8 mouse cellular contexts compared by ENCODE assay signal in genomic region chr4:129584370-129584769, GRCm38 (mm10). TPM values are rescaled to one million over a fixed set of nuclear protein-coding genes. Genes with fewer than 3 reads are reported as not detected.
A peak's percentile ranks its signal among the peaks of the same experiment; 100 is the strongest.
DNase-seq lines count a peak whose midpoint lies in the region; ATAC-seq and TF ChIP-seq lines count a peak whose summit lies in the region.

No protein-coding gene starts in this region.

- peaks cover 28% of the 10 kb centered on the region for H3K4me1 ChIP-seq in kidney, embryonic 15.5 days
- H3K4me1 ChIP-seq in MEL (ENCODE audit: control insufficient read depth in 1 of 2, insufficient read depth in 2 of 2, low read length in 2 of 2): 0 out of 4 replicates have a peak, but pooled peaks cover 0 to 6% of the 10 kb centered on the region in 2 experiments
- peaks cover 8% of the 10 kb centered on the region for H3K4me1 ChIP-seq in hindbrain, embryonic 13.5 days (replicated peaks)
- H3K4me1 ChIP-seq in midbrain, embryonic 14.5 days (ENCODE audit: control insufficient read depth, insufficient read depth, low read length): peaks cover 7% of the 10 kb centered on the region; the same call in 1 of the 2 replicates

- no peak for TF ChIP-seq RAD21 in MEL (IDR thresholded peaks at IDR 0.05; ENCODE audit: low read depth, low read length)

- H3K79me2 ChIP-seq in MEL (ENCODE audit: control insufficient read depth, insufficient read depth, low read length, poor library complexity): no peaks in the 10 kb centered on the region; the same call in 1 of the 2 replicates

- H3K27ac ChIP-seq in kidney, embryonic 15.5 days: peak overlapping the region; percentile 79
- no peak overlapping the region for H3K27ac ChIP-seq in MEL (ENCODE audit: control insufficient read depth, low read depth, low read length)
- no peak overlapping the region for H3K27ac ChIP-seq in hindbrain, embryonic 13.5 days
- no peak overlapping the region for H3K27ac ChIP-seq in midbrain, embryonic 14.5 days (replicated peaks; ENCODE audit: low read depth, low read length)

- H3K9me3 ChIP-seq in kidney, embryonic 15.5 days (replicated peaks): no peaks in the 10 kb centered on the region
- H3K9me3 ChIP-seq in MEL (replicated peaks; ENCODE audit: insufficient read depth, low read length): no peaks in the 10 kb centered on the region
- H3K9me3 ChIP-seq in hindbrain, embryonic 13.5 days: no peaks in the 10 kb centered on the region
- H3K9me3 ChIP-seq in midbrain, embryonic 14.5 days (ENCODE audit: control insufficient read depth, low read length): no peaks in the 10 kb centered on the region

- peak overlapping the region; percentile 49 for H3K4me3 ChIP-seq in kidney, embryonic 15.5 days (replicated peaks)
- H3K4me3 ChIP-seq in MEL (ENCODE audit: control insufficient read depth in 1 of 2, insufficient read depth in 1 of 2, low read depth in 2 of 2, low read length in 2 of 2): 0 out of 4 replicates have a peak overlapping the region, but pooled peaks of 1 of the 2 experiments have one; percentile 64
- H3K4me3 ChIP-seq in hindbrain, embryonic 13.5 days: peak overlapping the region; percentile 33; the same call in 1 of the 2 replicates
- H3K4me3 ChIP-seq in midbrain, embryonic 14.5 days (replicated peaks; ENCODE audit: low read depth, low read length): no peak overlapping the region

- no peaks in the 10 kb centered on the region for H3K27me3 ChIP-seq in kidney, embryonic 15.5 days
- no peaks in the 10 kb centered on the region for H3K27me3 ChIP-seq in MEL (ENCODE audit: control insufficient read depth in 1 of 2, insufficient read depth in 2 of 2, low read length in 2 of 2)
- H3K27me3 ChIP-seq in hindbrain, embryonic 13.5 days: no peaks in the 10 kb centered on the region
- H3K27me3 ChIP-seq in midbrain, embryonic 14.5 days (ENCODE audit: control insufficient read depth, insufficient read depth, low read length): no peaks in the 10 kb centered on the region

- no peak for TF ChIP-seq POLR2A in MEL (IDR thresholded peaks at IDR 0.05; ENCODE audit: control insufficient read depth in 1 of 2, insufficient read depth in 1 of 2, low read depth in 1 of 2, low read length in 2 of 2, poor library complexity in 1 of 2)

- H3K4me2 ChIP-seq in kidney, embryonic 15.5 days: peak overlapping the region; percentile 72
- peak overlapping the region; percentile 52 for H3K4me2 ChIP-seq in hindbrain, embryonic 13.5 days
- H3K4me2 ChIP-seq in midbrain, embryonic 14.5 days (ENCODE audit: low read length): peak overlapping the region; percentile 51

- H3K9ac ChIP-seq in kidney, embryonic 15.5 days: peak overlapping the region; percentile 50; the same call in 1 of the 2 replicates
- peak overlapping the region; percentile 64 for H3K9ac ChIP-seq in MEL (ENCODE audit: control insufficient read depth, low read depth, low read length, poor library complexity, severe bottlenecking)
- no peak overlapping the region for H3K9ac ChIP-seq in hindbrain, embryonic 13.5 days
- H3K9ac ChIP-seq in midbrain, embryonic 14.5 days (replicated peaks; ENCODE audit: low read length): no peak overlapping the region

- no peak for DNase-seq in kidney, adult 18-20 months
- no peak for DNase-seq in MEL (ENCODE audit: low read depth, low spot score)
- no peak for DNase-seq in midbrain, embryonic 14.5 days
- no peak for DNase-seq in cerebellum, adult 11-12 months
- no peak for DNase-seq in right cerebral cortex, postnatal 25 days
- no peak for DNase-seq in lung, postnatal 14 days

- no peak for TF ChIP-seq CTCF in MEL (IDR thresholded peaks at IDR 0.05 in 2 of 3, conservative IDR thresholded peaks at IDR 0.05 in 1 of 3; ENCODE audit: control insufficient read depth in 1 of 3, insufficient read depth in 1 of 3, low read depth in 2 of 3, low read length in 3 of 3, poor library complexity in 1 of 3, severe bottlenecking in 1 of 3)

- ATAC-seq in kidney, embryonic 15.5 days (replicated peaks; ENCODE audit: low FRiP score): no peak; the same call in 1 of the 2 replicates
- no peak for ATAC-seq in hindbrain, embryonic 13.5 days (ENCODE audit: low FRiP score)
- ATAC-seq in midbrain, embryonic 14.5 days (ENCODE audit: low FRiP score, low TSS enrichment): no peak

- TF ChIP-seq EP300 in MEL (IDR thresholded peaks at IDR 0.05; ENCODE audit: low read depth in 1 of 2, low read length in 2 of 2): no peak

- H3K36me3 ChIP-seq in kidney, embryonic 15.5 days: no peaks in the 10 kb centered on the region
- H3K36me3 ChIP-seq in MEL (ENCODE audit: control insufficient read depth in 1 of 2, insufficient read depth in 2 of 2, low read length in 2 of 2): no peaks in the 10 kb centered on the region
- no peaks in the 10 kb centered on the region for H3K36me3 ChIP-seq in hindbrain, embryonic 13.5 days
- no peaks in the 10 kb centered on the region for H3K36me3 ChIP-seq in midbrain, embryonic 14.5 days (ENCODE audit: control insufficient read depth, insufficient read depth, low read length)

- WGBS in kidney, embryonic 15.5 days: 67% methylated on average over 1 of the region's 1 CpGs
- WGBS in hindbrain, embryonic 13.5 days: 69% methylated on average over 1 of the region's 1 CpGs
- 85% methylated on average over 1 of the region's 1 CpGs for WGBS in midbrain, embryonic 14.5 days

TF ChIP-seq in MEL, 35 proteins besides CTCF, POLR2A, EP300 and RAD21 (continues in another document):
- TF ChIP-seq KAT2A (conservative IDR thresholded peaks at IDR 0.05; ENCODE audit: low read depth, low read length) (no peak), NRF1 (IDR thresholded peaks at IDR 0.05; ENCODE audit: insufficient read depth, low read depth, low read length, poor library complexity, severe bottlenecking) (no peak), ZC3H11A (IDR thresholded peaks at IDR 0.05; ENCODE audit: low read depth, low read length) (no peak), MYB (IDR thresholded peaks at IDR 0.05; ENCODE audit: low read depth, low read length) (no peak), MAX (IDR thresholded peaks at IDR 0.05; ENCODE audit: low read length) (no peak), MAFK (IDR thresholded peaks at IDR 0.05; ENCODE audit: borderline replicate concordance, low read depth, low read length) (no peak), TCF12 (IDR thresholded peaks at IDR 0.05; ENCODE audit: low read depth, low read length) (no peak), GABPA (IDR thresholded peaks at IDR 0.05; ENCODE audit: low read depth, low read length) (no peak), ZKSCAN1 (IDR thresholded peaks at IDR 0.05; ENCODE audit: low read depth, low read length) (no peak), USF2 (IDR thresholded peaks at IDR 0.05; ENCODE audit: borderline replicate concordance in 1 of 2, insufficient read depth in 1 of 2, low read depth in 1 of 2, low read length in 2 of 2) (no peak), JUND (IDR thresholded peaks at IDR 0.05; ENCODE audit: low read depth, low read length) (no peak), ZNF384 (IDR thresholded peaks at IDR 0.05; ENCODE audit: low read depth, low read length) (no peak), SIN3A (IDR thresholded peaks at IDR 0.05; ENCODE audit: low read length) (no peak), TAL1 (IDR thresholded peaks at IDR 0.05; ENCODE audit: low read length) (no peak), MEF2A (IDR thresholded peaks at IDR 0.05; ENCODE audit: extremely low read depth, insufficient replicate concordance, low read depth, low read length, poor library complexity, severe bottlenecking) (no peak), MAZ (IDR thresholded peaks at IDR 0.05; ENCODE audit: low read depth, low read length) (no peak)

RNA-seq across cellular contexts. Expression of gene Fam167b, which starts 6.0 kb away (rescaled TPM):
- polyA plus RNA-seq in kidney, embryonic 15.5 days (2015; fragmentation: Nextera tagmentation; extraction: Ambion mirVana): 27.8 and 29.1 TPM in 2 replicates
- not detected in 2 replicates for total RNA-seq in MEL (2012; rRNA removed)
- polyA plus RNA-seq in MEL (2012; ENCODE audit: insufficient read depth in 1 of 2, insufficient read length in 2 of 2, low read depth in 1 of 2, low replicate concordance in 2 of 2, missing spikeins in 1 of 2): not detected
- polyA plus RNA-seq in hindbrain, embryonic 13.5 days (2015; fragmentation: Nextera tagmentation; extraction: Ambion mirVana): 0.80 and 0.87 TPM in 2 replicates
- 0.24 TPM in 1 of 2 replicates, not detected in the other for polyA plus RNA-seq in midbrain, embryonic 14.5 days (2014; fragmentation: Nextera tagmentation; extraction: Ambion mirVana)

RNA-seq across cellular contexts. Expression of gene Lck, which starts 10.9 kb away (rescaled TPM):
- polyA plus RNA-seq in kidney, embryonic 15.5 days (2015; fragmentation: Nextera tagmentation; extraction: Ambion mirVana): 11.3 and 11.4 TPM in 2 replicates
- total RNA-seq in MEL (2012; rRNA removed): 2.7 and 3.6 TPM in 2 replicates
- polyA plus RNA-seq in MEL (2012; ENCODE audit: insufficient read depth in 1 of 2, insufficient read length in 2 of 2, low read depth in 1 of 2, low replicate concordance in 2 of 2, missing spikeins in 1 of 2): 1 to 10 TPM in 1 of 2 experiments, not detected in 1; 6.9 TPM
- polyA plus RNA-seq in hindbrain, embryonic 13.5 days (2015; fragmentation: Nextera tagmentation; extraction: Ambion mirVana): 7.6 and 11.1 TPM in 2 replicates
- 9.0 and 13.6 TPM in 2 replicates for polyA plus RNA-seq in midbrain, embryonic 14.5 days (2014; fragmentation: Nextera tagmentation; extraction: Ambion mirVana)

RNA-seq across cellular contexts. Expression of gene Eif3i, which starts 16.1 kb away (rescaled TPM):
- 287 and 288 TPM in 2 replicates for polyA plus RNA-seq in kidney, embryonic 15.5 days (2015; fragmentation: Nextera tagmentation; extraction: Ambion mirVana)
- 766 and 806 TPM in 2 replicates for total RNA-seq in MEL (2012; rRNA removed)
- 100 to 1,000 TPM; 396 to 730 TPM for polyA plus RNA-seq in MEL (2012; ENCODE audit: insufficient read depth in 1 of 2, insufficient read length in 2 of 2, low read depth in 1 of 2, low replicate concordance in 2 of 2, missing spikeins in 1 of 2)
- polyA plus RNA-seq in hindbrain, embryonic 13.5 days (2015; fragmentation: Nextera tagmentation; extraction: Ambion mirVana): 208 and 212 TPM in 2 replicates
- polyA plus RNA-seq in midbrain, embryonic 14.5 days (2014; fragmentation: Nextera tagmentation; extraction: Ambion mirVana): 232 and 238 TPM in 2 replicates

RNA-seq across cellular contexts. Expression of gene Tmem234, which starts 16.1 kb away (rescaled TPM):
- 209 and 215 TPM in 2 replicates for polyA plus RNA-seq in kidney, embryonic 15.5 days (2015; fragmentation: Nextera tagmentation; extraction: Ambion mirVana)
- total RNA-seq in MEL (2012; rRNA removed): 140 and 148 TPM in 2 replicates
- 100 to 1,000 TPM in 1 of 2 experiments, not detected in 1; 220 TPM for polyA plus RNA-seq in MEL (2012; ENCODE audit: insufficient read depth in 1 of 2, insufficient read length in 2 of 2, low read depth in 1 of 2, low replicate concordance in 2 of 2, missing spikeins in 1 of 2)
- 195 and 196 TPM in 2 replicates for polyA plus RNA-seq in hindbrain, embryonic 13.5 days (2015; fragmentation: Nextera tagmentation; extraction: Ambion mirVana)
- polyA plus RNA-seq in midbrain, embryonic 14.5 days (2014; fragmentation: Nextera tagmentation; extraction: Ambion mirVana): 181 and 186 TPM in 2 replicates

RNA-seq across cellular contexts. Expression of gene Dcdc2b, which starts 29.7 kb away (rescaled TPM):
- 2.1 and 2.4 TPM in 2 replicates for polyA plus RNA-seq in kidney, embryonic 15.5 days (2015; fragmentation: Nextera tagmentation; extraction: Ambion mirVana)
- 0.26 TPM in 1 of 2 replicates, not detected in the other for total RNA-seq in MEL (2012; rRNA removed)
- polyA plus RNA-seq in MEL (2012; ENCODE audit: insufficient read depth in 1 of 2, insufficient read length in 2 of 2, low read depth in 1 of 2, low replicate concordance in 2 of 2, missing spikeins in 1 of 2): 1 to 10 TPM in 1 of 2 experiments, not detected in 1; 1.3 TPM
- polyA plus RNA-seq in hindbrain, embryonic 13.5 days (2015; fragmentation: Nextera tagmentation; extraction: Ambion mirVana): 4.0 and 4.3 TPM in 2 replicates
- polyA plus RNA-seq in midbrain, embryonic 14.5 days (2014; fragmentation: Nextera tagmentation; extraction: Ambion mirVana): 2.9 and 4.4 TPM in 2 replicates

Comparison
In these comparisons a context has a peak if more than half of its experiments do, and no peak if none do; other contexts are left out.
1. H3K9ac ChIP-seq: peak in kidney, embryonic 15.5 days (single experiment) and MEL (single experiment); none in hindbrain, embryonic 13.5 days (single experiment) and midbrain, embryonic 14.5 days (single experiment).
2. RNA of gene Fam167b, which starts 6.0 kb away (polyA plus RNA-seq): 27.8 to 29.1 TPM in kidney, embryonic 15.5 days; 0.80 to 0.87 TPM in hindbrain, embryonic 13.5 days, 0.24 TPM in midbrain, embryonic 14.5 days and not detected in MEL; every median in the first group is over 10 times any median in the second.
3. Peak in every context shown above with its lines, with median percentiles within 50 percentile points of each other: H3K4me2 ChIP-seq.